In genomic region chr7:50899541-50900088, GRCm38 (mm10) we compare ENCODE assay signal across 13 mouse cellular contexts.
A peak's percentile ranks its signal among the peaks of the same experiment; 100 is the strongest.
DNase-seq lines count a peak whose midpoint lies in the region; ATAC-seq and TF ChIP-seq lines count a peak whose summit lies in the region.
"Had no signal": no experiment of that assay in that cellular context is flagged by ENCODE, and none has a peak within 500 bp of the region (broad histone marks: within the 10 kb centered on the region; RNA-seq: fewer than 3 reads in every experiment).

No protein-coding gene starts in this region.

- H3K4me3 ChIP-seq in intestine, embryonic 16.5 days (ENCODE audit: low read length): no peak overlapping the region
- no peak overlapping the region for H3K4me3 ChIP-seq in intestine, postnatal 0 days (ENCODE audit: low read depth, low read length)
- H3K4me3 ChIP-seq in lung, embryonic 15.5 days: no peak overlapping the region
- H3K4me3 ChIP-seq: hindbrain, embryonic 15.5 days; midbrain, embryonic 13.5 days had no signal

- no peaks in the 10 kb centered on the region for H3K4me1 ChIP-seq in intestine, embryonic 16.5 days (ENCODE audit: control insufficient read depth, insufficient read depth, low read length)
- H3K4me1 ChIP-seq in intestine, postnatal 0 days (replicated peaks; ENCODE audit: control insufficient read depth, insufficient read depth, low read length): no peaks in the 10 kb centered on the region
- H3K4me1 ChIP-seq in lung, embryonic 15.5 days: no peaks in the 10 kb centered on the region
- H3K4me1 ChIP-seq: hindbrain, embryonic 15.5 days; midbrain, embryonic 13.5 days had no signal

- DNase-seq in Muller cell, postnatal 12 days (ENCODE audit: inconsistent ontology term): peak; percentile 77
- DNase-seq in embryo, embryonic 10 days (ENCODE audit: low spot score): peak; percentile 33
- DNase-seq in left cerebral cortex, adult 11 months (ENCODE audit: low spot score): no peak
- DNase-seq in left cerebral cortex, postnatal 36 days (ENCODE audit: low spot score in 2 of 2): no peak
- no peak for DNase-seq in frontal cortex, adult 2 months (ENCODE audit: extremely low spot score in 1 of 2, low spot score in 1 of 2)
- DNase-seq: adrenal gland, postnatal 14 days; cerebellum, adult 11 months had no signal

- H3K9ac ChIP-seq in intestine, embryonic 16.5 days (ENCODE audit: low read depth, low read length): no peak overlapping the region
- no peak overlapping the region for H3K9ac ChIP-seq in intestine, postnatal 0 days (ENCODE audit: low read depth, low read length)
- no peak overlapping the region for H3K9ac ChIP-seq in lung, embryonic 15.5 days
- H3K9ac ChIP-seq: hindbrain, embryonic 15.5 days; liver, embryonic 14.5 days; midbrain, embryonic 13.5 days had no signal

- H3K27me3 ChIP-seq in intestine, embryonic 16.5 days (replicated peaks; ENCODE audit: control insufficient read depth, insufficient read depth, low read length): no peaks in the 10 kb centered on the region
- no peaks in the 10 kb centered on the region for H3K27me3 ChIP-seq in intestine, postnatal 0 days (replicated peaks; ENCODE audit: control insufficient read depth, insufficient read depth, low read length)
- H3K27me3 ChIP-seq in lung, embryonic 15.5 days: no peaks in the 10 kb centered on the region
- H3K27me3 ChIP-seq: hindbrain, embryonic 15.5 days; midbrain, embryonic 13.5 days had no signal

- no peaks in the 10 kb centered on the region for H3K9me3 ChIP-seq in intestine, embryonic 16.5 days (ENCODE audit: control insufficient read depth, low read length)
- H3K9me3 ChIP-seq in intestine, postnatal 0 days (ENCODE audit: control insufficient read depth): no peaks in the 10 kb centered on the region
- H3K9me3 ChIP-seq in lung, embryonic 15.5 days: no peaks in the 10 kb centered on the region
- H3K9me3 ChIP-seq: hindbrain, embryonic 15.5 days; midbrain, embryonic 13.5 days had no signal

- intact Hi-C loops in left cerebral cortex, postnatal 36 days (cut with DNase I): no loop called here

- 43% methylated on average over 6 of the region's 6 CpGs for WGBS in intestine, embryonic 16.5 days
- 55% methylated on average over 6 of the region's 6 CpGs for WGBS in intestine, postnatal 0 days
- WGBS in lung, embryonic 15.5 days: 34% methylated on average over 6 of the region's 6 CpGs

- H3K36me3 ChIP-seq in intestine, embryonic 16.5 days (ENCODE audit: control insufficient read depth, insufficient read depth, low read length): no peaks in the 10 kb centered on the region
- no peaks in the 10 kb centered on the region for H3K36me3 ChIP-seq in intestine, postnatal 0 days (ENCODE audit: control insufficient read depth, insufficient read depth)
- no peaks in the 10 kb centered on the region for H3K36me3 ChIP-seq in lung, embryonic 15.5 days
- H3K36me3 ChIP-seq: hindbrain, embryonic 15.5 days; midbrain, embryonic 13.5 days had no signal

- no peak for TF ChIP-seq CTCF in intestine, postnatal 0 days (IDR thresholded peaks at IDR 0.05; ENCODE audit: low read depth)

- no peak overlapping the region for H3K27ac ChIP-seq in intestine, embryonic 16.5 days (ENCODE audit: low read length)
- H3K27ac ChIP-seq in intestine, postnatal 0 days (ENCODE audit: low read depth, low read length): no peak overlapping the region
- no peak overlapping the region for H3K27ac ChIP-seq in lung, embryonic 15.5 days
- H3K27ac ChIP-seq: hindbrain, embryonic 15.5 days; liver, embryonic 14.5 days; midbrain, embryonic 13.5 days had no signal

- H3K4me2 ChIP-seq in intestine, embryonic 16.5 days (ENCODE audit: low read depth, low read length): no peak overlapping the region
- H3K4me2 ChIP-seq in intestine, postnatal 0 days (replicated peaks; ENCODE audit: low read depth): no peak overlapping the region
- no peak overlapping the region for H3K4me2 ChIP-seq in lung, embryonic 15.5 days
- H3K4me2 ChIP-seq: hindbrain, embryonic 15.5 days; midbrain, embryonic 13.5 days had no signal

- peak; percentile 23; the same call in 1 of the 2 replicates for ATAC-seq in intestine, embryonic 16.5 days
- ATAC-seq in intestine, postnatal 0 days: no peak
- ATAC-seq in lung, embryonic 15.5 days (ENCODE audit: borderline replicate concordance, extremely low read depth, low FRiP score, low TSS enrichment): peak; percentile 76; the same call in 1 of the 2 replicates
- ATAC-seq: midbrain, embryonic 13.5 days had no signal

Comparison
In these comparisons a context has a peak if more than half of its experiments do, and no peak if none do; other contexts are left out.
1. DNase-seq: peak in Muller cell, postnatal 12 days (single experiment) and embryo, embryonic 10 days (single experiment); none in left cerebral cortex, adult 11 months (single experiment), left cerebral cortex, postnatal 36 days (0 of 2) and frontal cortex, adult 2 months (0 of 2).